Mouse (Mus musculus): Measurements from ENCODE around the gene Fbxo28.
"Not testable (repeated sequence)": the region's sequence is repeated elsewhere in the genome, so short reads cannot be mapped to it uniquely, and the experiment has no call there.

Gene Fbxo28

GRCm38 (mm10) chr1:182340281-182340680 is 1.1 kb downstream of the Fbxo28 start:
- no peak for DNase-seq (ENCODE audit: low spot score)

DNA sequence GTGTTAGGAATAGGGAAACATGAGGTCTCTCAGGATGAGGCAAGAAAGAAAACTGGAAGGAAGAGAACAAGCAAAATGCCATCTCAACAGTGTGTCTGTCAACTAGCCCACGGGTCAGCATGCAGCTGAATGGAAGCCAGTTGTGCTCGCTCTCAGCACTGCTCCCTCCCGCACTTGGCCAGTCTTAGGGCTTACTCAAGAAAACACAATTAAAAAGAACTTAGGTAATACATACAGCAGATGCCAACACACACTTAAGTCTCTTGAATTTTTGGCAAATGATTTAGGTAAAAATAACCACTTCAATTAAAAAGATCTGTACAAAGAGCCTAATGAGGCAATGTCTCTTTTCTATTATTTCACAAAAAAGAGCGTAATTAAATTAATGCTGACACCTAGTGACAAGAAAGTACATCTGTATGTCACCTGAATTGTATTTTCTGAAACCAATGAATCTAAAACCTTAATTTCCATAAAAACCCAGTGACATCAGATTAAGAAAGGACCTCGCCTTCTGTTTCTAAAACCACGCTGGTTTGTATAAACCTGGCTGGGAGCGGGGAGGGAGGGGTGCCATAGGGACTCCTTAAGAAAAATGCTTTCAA is 2.4 kb downstream of the Fbxo28 start:
- DNase-seq (ENCODE audit: low spot score) = no peak

DNA sequence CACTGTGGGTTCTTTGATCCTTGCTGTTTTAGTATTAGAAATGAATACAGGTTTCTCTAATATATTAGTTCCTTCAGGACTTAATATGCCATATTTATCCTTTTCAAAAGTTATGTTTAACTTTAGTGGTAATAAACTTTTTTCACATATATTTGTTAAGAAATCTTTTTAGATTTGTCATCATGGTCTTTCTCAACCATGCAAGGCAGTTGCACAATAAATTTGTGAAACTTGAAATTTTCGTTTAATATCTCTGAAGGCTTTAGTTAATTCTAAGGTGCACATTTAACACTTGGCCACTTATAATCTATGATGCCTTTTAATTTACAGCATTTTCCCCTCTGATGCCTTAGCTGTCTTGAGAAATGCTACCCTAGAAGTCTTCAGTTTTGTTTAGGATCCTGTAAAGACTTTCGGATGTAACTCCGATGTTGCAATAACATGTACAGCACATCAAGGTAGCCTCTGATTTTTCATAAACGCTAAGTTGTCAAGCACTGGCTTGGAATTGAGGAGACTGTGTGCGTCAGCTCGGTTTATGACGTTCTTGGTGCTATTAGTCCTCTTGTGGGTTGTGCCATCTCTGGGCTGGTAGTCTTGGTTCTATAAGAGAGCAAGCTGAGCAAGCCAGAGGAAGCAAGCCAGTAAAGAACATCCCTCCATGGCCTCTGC is 7.5 kb downstream of the Fbxo28 start:
- DNase-seq (ENCODE audit: low spot score) = no peak

GRCm38 (mm10) chr1:182332090-182333034 is 9.1 kb downstream of the Fbxo28 start:
- DNase-seq (ENCODE audit: low spot score) = no peak

DNA sequence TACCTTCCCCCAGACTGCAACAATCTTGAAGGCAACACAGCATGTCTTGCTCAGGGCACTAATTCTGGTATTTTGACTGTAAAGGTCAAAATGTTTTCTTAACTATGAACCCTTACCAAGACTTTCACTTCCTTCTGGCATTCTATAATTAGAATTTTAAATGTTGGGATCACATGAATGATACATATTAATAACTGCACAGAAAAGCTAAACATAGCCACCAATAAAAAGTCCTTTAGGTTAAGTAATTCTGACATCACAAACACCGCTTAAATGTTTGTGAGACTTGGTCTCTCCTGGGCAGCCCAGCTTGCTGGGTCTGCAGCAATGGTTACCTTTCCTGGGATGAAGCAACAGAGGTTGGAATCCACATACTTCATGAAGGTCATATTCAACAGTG is 15.5 kb downstream of the Fbxo28 start:
- no peak for DNase-seq (ENCODE audit: low spot score)

DNA sequence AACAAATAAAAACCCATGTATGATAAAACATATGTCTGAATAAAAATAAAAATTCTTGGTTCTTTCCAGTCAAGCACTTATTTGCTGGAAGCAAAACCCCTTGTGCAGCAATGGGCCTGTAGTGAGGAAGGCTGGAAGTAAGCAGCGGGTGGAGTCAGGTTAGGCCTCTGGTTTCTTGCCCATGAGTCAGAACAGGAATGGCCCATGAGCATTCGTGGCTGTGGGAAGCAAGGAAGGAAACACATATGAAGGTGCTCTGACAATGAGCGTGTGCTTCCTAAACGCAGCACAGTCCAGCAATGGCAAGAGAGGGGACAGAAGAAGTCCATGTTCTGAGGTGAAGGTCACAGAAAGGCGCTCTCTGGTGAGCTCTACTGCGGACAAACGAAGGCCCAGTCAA is 16.9 kb downstream of the Fbxo28 start:
- DNase-seq (ENCODE audit: low spot score) = no peak

GRCm38 (mm10) chr1:182323139-182323538 is 18.3 kb downstream of the Fbxo28 start:
- no peak for DNase-seq (ENCODE audit: low spot score)

DNA sequence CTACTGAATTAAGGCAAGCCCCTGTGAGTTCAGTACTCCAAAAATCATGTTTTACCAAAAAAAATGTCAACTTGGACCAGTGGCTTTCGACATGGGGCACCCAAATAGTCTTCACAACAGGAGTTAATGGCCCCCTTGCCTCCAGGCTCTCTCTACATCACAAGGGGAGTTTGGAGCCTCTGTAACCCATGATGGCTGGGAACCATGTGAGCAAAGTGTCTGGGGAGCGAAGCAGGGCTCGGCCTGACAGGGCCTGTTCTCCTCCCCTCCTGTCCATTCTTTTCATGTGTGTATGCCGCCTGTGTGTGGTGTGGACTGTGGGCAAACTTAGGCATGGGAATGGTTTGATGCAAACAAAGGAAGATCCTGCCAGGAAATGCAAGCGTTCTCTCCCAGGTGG is 27.2 kb downstream of the Fbxo28 start:
- no peak for DNase-seq (ENCODE audit: low spot score)

GRCm38 (mm10) chr1:182313181-182313580 is 28.2 kb downstream of the Fbxo28 start:
- DNase-seq (ENCODE audit: low spot score) = no peak

DNA sequence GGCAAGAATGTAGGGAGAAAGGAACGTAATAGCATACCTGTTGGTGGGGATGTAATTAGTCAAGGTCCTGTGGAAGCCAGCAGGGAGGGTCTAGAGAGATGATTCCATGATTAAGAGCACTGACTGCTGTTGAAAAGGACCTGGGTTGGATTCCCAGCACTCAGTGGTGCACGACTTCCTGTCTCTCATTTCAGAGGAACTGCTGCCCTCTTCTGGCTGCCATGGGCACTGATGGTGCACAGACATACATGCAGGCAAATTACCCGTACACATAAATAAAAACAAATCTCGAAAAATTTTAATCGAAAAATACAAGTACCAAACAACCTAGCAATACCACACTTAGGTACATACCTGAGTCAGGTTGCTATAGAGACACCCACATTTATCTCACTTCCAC is 30.1 kb downstream of the Fbxo28 start:
- no peak for DNase-seq (ENCODE audit: low spot score)

- DNase-seq (ENCODE audit: low spot score) = no peak
Measured at GRCm38 (mm10) chr1:182310316-182310715, 31.1 kb downstream of the Fbxo28 start.

DNA sequence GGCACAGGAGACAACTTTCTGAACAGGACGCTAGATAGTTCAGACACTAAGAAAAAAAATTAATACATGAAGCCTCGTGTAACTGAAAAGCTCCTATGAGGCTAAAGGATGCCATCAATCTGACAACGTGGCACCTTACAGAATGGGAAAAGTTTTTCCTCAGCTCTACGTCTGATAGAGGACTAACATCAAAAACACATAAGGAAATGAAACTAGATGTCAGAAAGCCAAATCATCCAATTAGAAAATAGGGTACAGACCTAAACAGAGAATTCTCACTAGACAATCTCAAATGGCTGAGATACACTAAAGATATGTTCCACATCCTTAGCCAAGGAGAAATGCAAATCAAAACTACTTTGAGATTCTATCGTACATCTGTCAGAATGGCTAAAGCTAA is 32.0 kb downstream of the Fbxo28 start:
- no peak for DNase-seq (ENCODE audit: low spot score)

DNA sequence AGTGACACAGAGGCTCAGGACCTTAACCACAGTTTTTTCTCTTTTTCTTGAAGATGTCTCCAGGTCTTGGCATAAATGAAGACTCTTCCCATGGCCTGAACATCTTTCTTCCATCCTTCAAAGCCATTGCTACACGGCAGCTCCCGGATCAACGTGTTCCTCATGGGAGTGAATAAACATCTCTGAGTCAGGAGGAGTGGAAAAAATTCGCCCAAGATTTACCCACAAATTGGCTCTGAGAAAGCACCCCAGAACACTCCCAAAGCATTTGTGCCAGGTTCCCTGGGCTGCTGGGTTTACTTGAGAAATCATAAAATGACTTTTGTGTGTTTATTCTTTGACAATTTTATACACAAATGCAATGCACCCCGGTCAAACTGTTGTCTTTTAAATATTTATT is 38.5 kb downstream of the Fbxo28 start:
- DNase-seq (ENCODE audit: low spot score) = no peak

GRCm38 (mm10) chr1:182302176-182302870 is 39.1 kb downstream of the Fbxo28 start:
- no peak for DNase-seq (ENCODE audit: low spot score)

GRCm38 (mm10) chr1:182297821-182298220 is 43.6 kb downstream of the Fbxo28 start:
- DNase-seq (ENCODE audit: low spot score) = no peak

- DNase-seq (ENCODE audit: low spot score) = no peak
Measured at GRCm38 (mm10) chr1:182297246-182297645, 44.2 kb downstream of the Fbxo28 start.

DNA sequence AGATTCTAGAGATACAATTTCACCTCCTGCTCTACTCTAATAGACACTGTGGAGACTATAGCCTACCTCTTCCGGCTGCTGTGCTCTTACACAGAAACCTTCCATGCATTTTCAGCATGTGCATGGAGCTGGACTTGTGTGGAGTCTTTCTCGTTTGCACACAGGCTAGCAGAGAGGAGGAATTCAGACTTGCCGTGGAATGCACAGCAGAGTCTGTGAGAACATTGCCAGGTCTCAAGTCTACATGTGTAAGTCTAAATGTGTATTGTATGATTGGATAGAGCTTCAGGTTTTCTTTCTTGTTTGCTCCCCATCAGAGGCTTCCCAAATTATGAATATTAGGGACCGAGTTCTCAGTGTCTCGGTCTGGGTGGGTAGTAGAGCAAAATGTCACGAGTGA is 44.6 kb downstream of the Fbxo28 start:
- DNase-seq (ENCODE audit: low spot score) = no peak

- DNase-seq (ENCODE audit: low spot score) = no peak
Measured at GRCm38 (mm10) chr1:182296141-182296540, 45.3 kb downstream of the Fbxo28 start.

- no peak for DNase-seq (ENCODE audit: low spot score)
Measured at GRCm38 (mm10) chr1:182292291-182292690, 49.1 kb downstream of the Fbxo28 start.

GRCm38 (mm10) chr1:182290741-182291140 is 50.7 kb downstream of the Fbxo28 start:
- not testable (repeated sequence) for DNase-seq (ENCODE audit: low spot score)

DNA sequence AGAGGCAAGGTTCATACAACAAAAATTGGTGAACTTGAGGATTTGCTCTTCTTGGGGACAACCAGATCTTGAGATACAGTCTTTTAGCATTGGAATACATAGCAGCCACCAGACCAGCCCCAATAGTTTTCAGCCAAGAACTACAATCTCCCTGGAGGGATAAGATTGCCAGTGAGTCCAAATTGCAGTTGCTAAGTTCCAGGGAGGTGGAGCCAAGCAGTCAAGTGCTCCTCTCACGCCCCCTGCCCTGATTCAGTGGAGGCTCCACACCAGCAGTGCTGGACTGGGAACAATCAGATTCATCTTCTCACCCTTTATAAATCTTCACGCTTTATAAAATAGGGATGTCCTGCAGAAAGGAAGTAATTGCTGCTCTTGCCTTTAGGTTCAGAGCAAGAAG is 51.6 kb downstream of the Fbxo28 start:
- DNase-seq (ENCODE audit: low spot score) = no peak

GRCm38 (mm10) chr1:182288601-182289000 is 52.8 kb downstream of the Fbxo28 start:
- DNase-seq (ENCODE audit: low spot score) = no peak

Data from urinary bladder, postnatal 10 days (tissue).